Mouse (Mus musculus) left cerebral cortex, postnatal 36 days (tissue): Measurements from ENCODE around the gene Hlcs. TPM values are rescaled to one million over a fixed set of nuclear protein-coding genes. Genes with fewer than 3 reads are reported as not detected.
"Not testable (repeated sequence)": the region's sequence is repeated elsewhere in the genome, so short reads cannot be mapped to it uniquely, and the experiment has no call there.

Source experiments
- DNase-seq, 2 experiments: peaks; one replicate each; pipeline ENCODE4 v3.0.0; 2021 to 2022; ENCODE audit warnings: low spot score in 2 of 2, mixed read lengths in 1 of 2
- intact Hi-C: fragments of 180-260 bp; cut with DNase I; formaldehyde crosslinking; loops from one replicate; pipeline ENCODE4 v1.15.1; 2025
- total RNA-seq, 2 experiments: library from RNA; stranded (reverse); gene quantifications; 2 replicates each; pipeline ENCODE4 v1.2.3; 2021

Hlcs gene
- 10 to 100 TPM; 15.6 to 20.0 TPM for total RNA-seq

GRCm38 (mm10) chr16:94313229-94314030 is at the start of gene Hlcs:
Gene Hlcs (minus strand): TSS chr16:94313571.
- DNase-seq = peak; percentile 97 to 99
- intact Hi-C loops = loop anchor here (1.0 to 2.0 kb wide), 4 partner anchors 23 to 57 kb away; partner anchors contain the start of gene Ttc3

GRCm38 (mm10) chr16:94362174-94362873 is 49.0 kb upstream of the Hlcs start:
- intact Hi-C loops = loop anchor here (2.0 kb wide), 1 partner anchor 50 kb away; the partner anchor contains the start of gene Hlcs
- peak; percentile 82 for DNase-seq

- DNase-seq = no peak
- intact Hi-C loops = no loop called here
Observed at GRCm38 (mm10) chr16:94360578-94361350, 47.4 kb upstream of the Hlcs start.

GRCm38 (mm10) chr16:94358091-94358490 is 44.7 kb upstream of the Hlcs start:
- no peak for DNase-seq
- intact Hi-C loops = no loop called here

GRCm38 (mm10) chr16:94356776-94357494 is 43.6 kb upstream of the Hlcs start:
- intact Hi-C loops = no loop called here
- DNase-seq = no peak

- DNase-seq = no peak
- intact Hi-C loops = no loop called here
Observed at GRCm38 (mm10) chr16:94356046-94356445, 42.7 kb upstream of the Hlcs start.

GRCm38 (mm10) chr16:94354450-94354849 is 41.1 kb upstream of the Hlcs start:
- intact Hi-C loops = no loop called here
- DNase-seq = no peak

- DNase-seq = no peak
- intact Hi-C loops = no loop called here
Observed at GRCm38 (mm10) chr16:94350287-94350677, 36.9 kb upstream of the Hlcs start.

- intact Hi-C loops = no loop called here
- DNase-seq = no peak
Observed at GRCm38 (mm10) chr16:94349588-94350286, 36.4 kb upstream of the Hlcs start.

GRCm38 (mm10) chr16:94348779-94349178 is 35.4 kb upstream of the Hlcs start:
- DNase-seq = no peak
- intact Hi-C loops = no loop called here

GRCm38 (mm10) chr16:94347080-94347731 is 33.8 kb upstream of the Hlcs start:
- DNase-seq = no peak
- intact Hi-C loops = no loop called here

- no peak for DNase-seq
- intact Hi-C loops = no loop called here
Observed at GRCm38 (mm10) chr16:94345733-94346132, 32.4 kb upstream of the Hlcs start.

- intact Hi-C loops, DNase-seq: not testable (repeated sequence)
Observed at GRCm38 (mm10) chr16:94339164-94340160, 26.1 kb upstream of the Hlcs start.

GRCm38 (mm10) chr16:94335656-94336055 is 22.3 kb upstream of the Hlcs start:
- intact Hi-C loops = no loop called here
- no peak for DNase-seq

GRCm38 (mm10) chr16:94331886-94332252 is 18.5 kb upstream of the Hlcs start:
- intact Hi-C loops = no loop called here

GRCm38 (mm10) chr16:94331233-94331885 is 18.0 kb upstream of the Hlcs start:
- intact Hi-C loops = no loop called here
- no peak for DNase-seq

More at GRCm38 (mm10) chr16:94331886-94332252, 18.5 kb upstream of the Hlcs start:
- DNase-seq = peak in 1 of 2 experiments; percentile 15

- DNase-seq = no peak
- intact Hi-C loops = no loop called here
Observed at GRCm38 (mm10) chr16:94330429-94330828, 17.1 kb upstream of the Hlcs start.
